Mouse (Mus musculus) subcutaneous adipose tissue, adult 2 months (tissue): Measurements from ENCODE around the gene Fam98b. TPM values are rescaled to one million over a fixed set of nuclear protein-coding genes. Genes with fewer than 3 reads are reported as not detected.

Source experiments
- polyA plus RNA-seq: library from polyadenylated mRNA; depleted of rRNA; stranded (reverse); fragments of >200 nt; gene quantifications from 2 replicates; pipeline ENCODE4 v1.2.3, GENCODE M21; 2012; ENCODE audit warnings: low replicate concordance; rRNA removed

The Fam98b gene
- 4.0 and 8.0 TPM in 2 replicates for polyA plus RNA-seq

DNA sequence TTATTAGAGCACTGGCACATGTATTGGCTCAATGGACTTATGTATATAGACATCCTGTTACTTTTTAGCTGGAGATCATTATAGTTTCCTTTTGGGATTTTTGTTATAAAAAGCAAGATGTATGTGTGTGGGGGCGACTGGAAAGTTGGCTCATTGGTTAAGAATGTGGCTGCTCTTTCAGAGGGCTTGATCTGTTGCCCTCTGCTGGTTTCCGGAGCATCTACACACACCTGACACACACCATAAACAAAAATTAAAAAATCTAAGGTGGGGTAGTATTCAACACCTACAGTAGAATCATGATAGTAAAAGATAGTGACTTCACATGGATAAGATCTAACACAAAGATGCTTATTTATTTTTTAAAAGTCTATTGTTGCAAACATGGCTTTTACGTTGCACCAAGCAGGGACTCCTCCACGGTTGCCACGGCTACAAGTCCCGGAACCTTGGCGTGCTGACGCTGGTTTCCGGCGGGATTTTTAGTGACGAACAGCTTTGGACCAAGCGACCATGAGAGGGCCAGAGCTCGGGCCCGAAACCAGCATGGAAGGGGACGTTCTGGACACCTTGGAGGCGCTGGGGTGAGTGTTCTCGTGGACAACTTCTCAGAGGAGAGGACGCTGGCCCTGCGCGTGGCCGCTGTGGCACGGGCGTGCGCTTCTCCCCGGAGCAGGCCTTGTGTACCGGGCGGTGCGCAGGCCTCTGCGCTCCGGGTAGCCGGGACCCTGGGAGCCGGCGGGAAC lies at the start of gene Fam98b:
TSS of gene Fam98b (plus strand) at position 485 of the 746 bp plus-strand sequence.

Other genes with a start within 250 kb of the Fam98b start
- gene Spred1, start 128.4 kb upstream of the Fam98b start, polyA plus RNA-seq = 4.2 and 7.9 TPM in 2 replicates
- 0.67 and 2.1 TPM in 2 replicates for gene Rasgrp1, start 93.3 kb downstream of the Fam98b start, polyA plus RNA-seq